Mouse (Mus musculus): ENCODE data around the gene Kcnq5. TPM values are rescaled to one million over a fixed set of nuclear protein-coding genes. Genes with fewer than 3 reads are reported as not detected.
"Not testable (repeated sequence)": the region's sequence is repeated elsewhere in the genome, so short reads cannot be mapped to it uniquely, and the experiment has no call there.

The Kcnq5 gene
- polyA plus RNA-seq, 1 experiment from 2014 or later = 1.7 TPM

DNA sequence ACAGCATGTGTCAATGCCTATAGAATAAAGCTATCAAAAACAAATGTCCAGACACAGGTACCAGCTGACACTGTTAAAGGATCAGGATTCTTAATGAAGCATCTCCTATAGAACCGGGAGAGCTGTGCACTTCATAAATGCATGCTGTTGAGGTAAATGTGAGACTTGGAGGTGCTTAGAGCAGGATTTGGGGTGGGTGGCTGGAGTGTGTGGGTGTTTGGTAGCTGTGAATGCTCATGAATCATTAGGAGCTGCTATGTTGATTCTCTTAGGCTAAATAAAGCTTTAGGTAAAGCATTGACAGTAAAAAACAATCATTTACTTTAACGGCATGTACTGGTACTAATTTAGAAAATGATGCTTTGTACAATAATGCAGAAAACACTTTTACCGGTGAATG is 465.4 kb downstream of the Kcnq5 start:
- no peak for DNase-seq (ENCODE audit: low spot score)

DNA sequence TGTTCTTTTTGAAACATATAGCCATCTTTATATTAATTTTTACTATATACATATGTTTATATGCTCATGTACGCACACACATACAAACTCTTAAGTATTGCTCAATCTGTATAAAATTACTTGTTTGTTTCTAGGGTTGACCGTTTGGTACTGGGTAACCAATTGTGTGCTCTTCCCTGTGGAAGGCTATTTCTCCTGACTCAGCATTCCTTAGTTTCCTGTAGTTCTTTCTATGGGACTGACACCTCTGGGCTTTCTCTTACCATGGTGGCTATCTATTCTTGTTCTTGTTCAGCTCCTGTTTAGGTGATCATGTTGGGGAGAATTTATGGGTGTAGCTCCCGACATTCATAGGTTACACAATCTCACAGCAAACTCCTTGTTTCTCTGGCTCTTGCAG is 473.1 kb downstream of the Kcnq5 start:
- no peak for DNase-seq (ENCODE audit: low spot score)

DNA sequence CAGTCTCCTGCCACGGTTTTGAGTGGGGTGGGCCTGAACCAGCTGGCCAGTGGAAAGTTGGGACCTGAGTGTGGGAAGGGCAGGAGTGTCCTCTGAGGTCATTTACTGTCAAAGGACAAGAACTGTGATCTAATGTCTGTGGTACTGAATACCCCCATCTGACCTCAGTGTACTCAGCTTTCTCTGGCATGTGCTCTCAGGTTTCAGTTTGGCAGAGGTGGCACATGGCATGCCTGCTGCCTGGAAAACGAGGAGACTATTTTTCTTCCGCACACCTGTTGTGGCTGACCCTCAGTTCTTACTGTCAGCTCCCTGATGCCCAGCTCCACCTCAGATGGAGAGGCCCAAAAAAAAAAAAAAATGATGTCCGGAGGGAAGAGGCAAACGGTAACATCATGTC is 475.5 kb downstream of the Kcnq5 start:
- no peak for DNase-seq (ENCODE audit: low spot score)

DNA sequence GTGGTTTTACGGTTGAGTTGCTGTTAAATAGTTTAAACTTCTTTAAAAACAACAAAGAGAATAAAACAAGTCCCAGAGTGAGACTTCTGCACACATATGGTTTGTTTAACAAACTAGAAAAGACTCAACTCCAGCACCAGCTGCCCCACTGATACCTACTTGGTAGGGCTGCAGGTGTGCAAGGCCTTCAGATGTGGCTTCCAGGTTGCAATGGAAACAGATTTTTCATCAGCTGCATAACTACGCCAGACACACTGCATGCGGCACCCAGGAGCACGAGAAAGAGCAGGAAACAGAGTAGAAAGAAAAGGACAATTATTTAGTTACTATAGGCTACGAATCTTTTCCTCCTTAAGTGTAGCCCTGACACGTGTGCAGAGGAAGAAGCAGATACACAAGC is 492.4 kb downstream of the Kcnq5 start:
- DNase-seq (ENCODE audit: low spot score) = peak; percentile 88

DNA sequence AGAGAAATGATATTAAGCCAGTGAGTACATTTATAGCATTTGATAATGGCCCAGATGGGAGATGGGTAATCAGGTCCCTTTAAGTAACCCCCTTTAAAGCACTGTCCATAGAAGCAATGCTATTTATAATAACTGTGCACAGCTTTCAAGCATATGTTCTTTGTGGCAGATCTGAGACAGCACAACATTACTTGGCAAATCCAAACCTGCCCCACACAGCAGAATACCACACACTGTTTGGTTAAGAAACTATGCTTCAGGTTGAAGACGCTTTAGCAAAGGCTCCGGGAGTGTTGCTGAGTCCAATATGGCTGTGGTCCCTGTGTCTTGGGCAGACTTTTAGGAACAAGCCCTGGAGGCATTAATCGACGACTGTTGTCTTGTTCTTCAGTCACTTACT is 495.3 kb downstream of the Kcnq5 start:
- DNase-seq (ENCODE audit: low spot score) = no peak

DNA sequence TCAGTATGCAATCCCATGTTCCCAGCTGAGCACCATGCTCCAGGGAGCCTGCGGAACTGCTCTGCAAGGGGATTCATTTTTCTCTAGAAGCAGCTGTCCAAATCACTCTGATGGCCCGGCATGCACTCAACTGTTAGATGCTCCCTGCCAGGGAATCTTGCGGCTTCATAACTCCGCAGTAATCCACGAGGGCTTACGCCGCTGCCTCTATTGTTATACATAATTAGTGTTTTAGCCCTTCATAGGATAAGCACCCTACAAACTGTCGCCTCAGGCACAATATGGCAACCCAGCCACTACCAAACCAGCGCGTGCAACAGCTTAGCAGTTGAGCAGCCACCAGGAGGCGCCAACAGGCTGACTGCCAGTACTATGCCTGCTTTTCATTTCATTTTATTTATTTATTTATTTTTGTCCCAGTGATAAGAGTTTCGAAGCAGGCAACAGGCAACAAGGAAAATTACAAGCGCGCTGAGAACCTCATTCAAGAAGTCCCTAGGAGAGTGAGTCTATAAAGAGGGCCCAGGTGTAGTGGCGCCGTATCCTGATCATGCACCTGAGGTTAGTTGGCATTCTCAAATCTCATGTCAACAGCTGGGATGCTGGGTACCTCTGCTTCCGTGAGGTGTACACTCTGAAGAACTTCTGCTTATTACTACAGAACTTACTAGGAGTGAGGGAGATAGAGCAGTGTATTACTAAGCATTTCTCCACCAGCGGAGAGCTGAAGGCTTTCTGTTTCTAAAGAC is 500.6 kb downstream of the Kcnq5 start:
- DNase-seq (ENCODE audit: low spot score) = peak; percentile 58

DNA sequence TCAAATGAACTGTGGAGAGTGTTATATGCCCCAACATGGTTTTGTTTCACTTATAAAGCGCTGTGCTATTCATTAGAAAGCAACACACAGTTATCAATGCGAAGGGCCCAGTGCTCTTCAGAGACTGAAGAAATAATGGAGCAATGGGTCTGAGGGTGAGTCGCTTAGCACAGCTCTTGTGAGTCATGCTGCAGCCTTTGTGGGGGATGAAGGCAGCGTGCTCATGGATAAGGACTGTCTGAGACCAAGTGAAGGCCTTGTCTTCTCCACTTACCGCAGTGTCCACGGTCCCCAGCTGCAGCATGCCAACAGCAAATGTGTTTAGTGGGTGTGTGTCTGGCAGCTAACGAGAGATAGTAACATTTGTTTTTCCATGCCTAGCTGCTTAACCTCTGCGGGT is 503.2 kb downstream of the Kcnq5 start:
- DNase-seq (ENCODE audit: low spot score) = no peak

DNA sequence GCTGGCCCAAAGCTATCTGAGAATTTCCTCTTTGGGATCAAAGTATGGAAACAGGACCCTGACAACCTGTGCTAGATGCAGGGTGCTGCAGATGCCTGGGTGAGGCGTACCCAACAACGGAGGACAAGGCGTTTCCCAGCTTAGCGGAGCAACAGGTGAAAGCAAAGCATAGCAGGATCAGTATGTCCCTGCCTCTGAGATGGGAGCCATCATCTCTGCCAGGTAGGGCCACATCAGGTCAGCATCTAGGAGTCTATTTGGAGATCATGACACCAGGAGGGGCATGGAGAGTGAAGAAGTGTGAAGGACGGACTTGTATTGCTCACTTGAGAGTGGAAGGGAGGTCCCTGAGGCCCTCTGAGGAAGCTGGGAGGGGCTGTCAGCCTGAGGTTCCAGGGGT is 505.8 kb downstream of the Kcnq5 start:
- DNase-seq (ENCODE audit: low spot score) = no peak

DNA sequence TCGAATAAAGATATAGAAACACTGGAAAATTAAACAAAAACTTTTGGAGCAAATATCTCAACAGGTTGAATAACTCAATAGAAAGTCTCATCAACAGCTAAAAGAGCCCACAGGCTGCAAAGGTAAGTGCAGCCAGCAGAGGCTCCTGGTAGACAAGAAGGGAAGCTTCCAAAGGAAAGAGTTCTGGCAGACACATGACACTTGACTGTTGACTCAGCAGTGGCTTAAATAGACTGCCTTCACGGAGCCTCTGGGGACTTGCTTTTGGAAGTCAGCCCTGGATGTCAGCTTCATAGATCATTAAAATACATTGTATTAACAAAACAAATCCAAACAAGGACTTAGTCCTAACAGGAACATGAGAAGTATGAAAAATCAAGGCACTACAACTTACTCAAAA is 513.5 kb downstream of the Kcnq5 start:
- DNase-seq (ENCODE audit: low spot score) = no peak

DNA sequence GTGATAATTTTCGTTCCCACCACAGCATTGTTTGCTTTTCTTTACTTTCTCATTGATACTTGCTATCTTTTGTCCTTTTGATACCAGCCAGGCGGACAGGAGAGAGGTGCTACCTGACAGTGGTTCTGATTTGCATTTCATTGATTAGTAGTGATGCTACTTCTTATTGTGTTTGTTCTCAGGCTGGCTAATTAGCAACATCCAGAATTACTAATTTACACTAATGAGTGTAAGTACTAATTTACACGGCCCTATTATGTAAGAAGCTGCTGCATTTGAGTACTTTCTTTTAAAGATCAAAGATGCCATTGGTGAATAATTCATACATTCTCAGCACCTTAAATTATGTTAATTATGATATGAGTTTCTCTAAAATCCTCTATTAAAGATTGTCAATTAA is 525.0 kb downstream of the Kcnq5 start:
- no peak for DNase-seq (ENCODE audit: low spot score)

DNA sequence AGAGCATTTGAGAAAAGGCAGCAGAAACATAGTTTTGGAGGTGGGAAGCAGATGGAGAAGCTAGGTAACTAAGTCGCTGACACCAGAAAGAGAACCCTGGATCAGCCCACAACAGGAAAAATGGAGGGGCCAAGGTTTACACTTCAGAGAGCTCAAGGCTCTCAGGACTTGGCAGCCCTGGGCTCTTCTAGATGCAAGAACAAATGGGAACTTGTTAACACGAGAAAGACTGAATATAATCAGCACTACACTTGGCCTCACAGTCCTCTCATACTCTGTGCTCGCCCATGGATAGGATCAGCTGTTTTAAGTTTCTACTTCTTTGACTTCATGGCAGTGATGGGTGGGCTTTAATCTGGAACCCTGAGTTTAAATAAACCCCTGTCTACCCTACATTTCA is 526.9 kb downstream of the Kcnq5 start:
- no peak for DNase-seq (ENCODE audit: low spot score)

DNA sequence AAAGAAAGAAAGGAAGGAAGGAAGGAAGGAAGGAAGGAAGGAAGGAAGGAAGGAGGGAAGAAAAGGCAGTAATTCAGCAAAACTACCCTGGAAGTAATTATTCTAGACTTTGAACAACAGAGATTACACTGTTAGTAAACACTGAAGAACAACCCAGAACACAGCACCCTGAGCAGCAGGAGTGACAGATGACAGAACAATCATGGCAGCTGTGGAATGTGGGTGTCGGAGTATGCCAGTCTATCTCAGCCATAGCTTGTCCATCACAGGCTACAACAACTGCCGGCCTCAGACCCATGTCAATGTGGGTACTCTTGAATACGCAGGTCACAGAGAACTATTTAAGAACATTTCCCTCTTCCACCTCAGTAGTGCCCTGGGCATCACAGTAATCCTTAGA is 530.1 kb downstream of the Kcnq5 start:
- DNase-seq (ENCODE audit: low spot score) = no peak

DNA sequence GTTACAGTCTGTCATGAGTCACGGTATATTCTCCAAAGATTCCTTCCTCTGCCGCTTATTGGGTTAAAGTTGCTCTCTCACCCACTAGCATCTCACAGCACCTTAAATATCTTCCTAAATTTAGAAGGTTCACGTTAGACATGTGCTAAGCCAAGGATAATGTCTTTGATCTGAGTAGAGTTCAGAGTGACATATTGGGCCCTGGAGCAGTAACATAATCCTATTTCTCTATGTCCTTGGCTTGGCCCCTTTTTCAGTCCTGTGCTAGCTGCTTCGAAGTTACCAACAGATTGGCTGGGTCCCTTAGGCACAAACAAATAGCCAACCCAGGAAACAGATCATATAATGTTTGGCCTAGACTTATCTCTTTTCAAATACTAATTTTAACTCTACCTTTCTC is 533.7 kb downstream of the Kcnq5 start:
- DNase-seq (ENCODE audit: low spot score) = no peak

DNA sequence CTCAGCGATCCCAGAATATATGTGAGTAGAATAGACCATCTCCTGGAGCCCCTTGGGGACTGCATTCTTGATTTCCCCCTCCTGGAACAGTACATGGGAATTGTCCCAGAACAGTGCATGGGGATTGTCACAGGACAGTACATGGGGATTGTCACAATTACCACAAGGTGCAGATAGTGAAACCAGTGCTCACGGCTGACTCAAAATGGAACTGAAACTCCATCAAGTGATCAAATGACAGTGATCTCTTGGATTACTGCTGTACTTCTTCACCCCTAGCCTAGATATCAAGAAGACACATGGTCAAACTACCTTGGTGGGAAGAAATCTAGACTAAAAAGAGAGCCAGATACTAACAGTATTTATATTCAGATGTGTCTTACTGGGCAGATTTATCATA is 536.1 kb downstream of the Kcnq5 start:
- no peak for DNase-seq (ENCODE audit: low spot score)

DNA sequence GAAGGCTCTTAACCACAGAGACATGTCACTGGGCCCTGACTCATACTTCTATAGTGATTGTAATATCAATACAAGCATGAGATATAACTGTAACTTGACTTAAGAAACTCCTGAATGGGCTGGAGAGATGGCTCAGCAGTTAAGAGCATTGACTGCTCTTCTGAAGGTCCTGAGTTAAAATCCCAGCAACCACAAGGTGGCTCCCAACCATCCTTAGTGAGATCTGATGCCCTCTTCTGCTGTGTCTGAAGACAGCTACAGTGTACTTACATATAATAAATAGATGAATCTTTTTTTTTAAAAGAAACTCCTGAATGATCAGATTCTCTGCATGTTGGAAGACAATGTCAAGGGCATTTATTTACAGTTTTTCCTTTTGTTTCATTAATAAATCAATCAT is 542.4 kb downstream of the Kcnq5 start:
- DNase-seq (ENCODE audit: low spot score) = peak; percentile 11

DNA sequence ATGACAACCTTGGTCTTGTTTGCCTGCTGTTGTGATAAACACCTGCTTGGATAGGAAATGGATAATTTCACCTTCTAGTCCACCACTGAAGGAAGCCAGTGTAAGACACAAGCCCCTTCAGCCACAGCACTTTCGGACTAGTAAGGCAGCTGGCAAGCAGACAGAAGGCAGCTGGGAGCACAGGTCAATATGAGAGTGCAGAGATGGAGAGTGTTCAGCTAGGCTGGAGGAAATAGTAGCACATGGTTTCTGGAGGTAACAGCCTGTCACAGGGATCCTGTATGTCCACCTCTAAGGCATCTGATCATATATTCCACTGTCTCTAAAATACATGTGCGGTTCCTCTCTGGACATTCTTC is 549.6 kb downstream of the Kcnq5 start:
- DNase-seq (ENCODE audit: low spot score) = no peak

DNA sequence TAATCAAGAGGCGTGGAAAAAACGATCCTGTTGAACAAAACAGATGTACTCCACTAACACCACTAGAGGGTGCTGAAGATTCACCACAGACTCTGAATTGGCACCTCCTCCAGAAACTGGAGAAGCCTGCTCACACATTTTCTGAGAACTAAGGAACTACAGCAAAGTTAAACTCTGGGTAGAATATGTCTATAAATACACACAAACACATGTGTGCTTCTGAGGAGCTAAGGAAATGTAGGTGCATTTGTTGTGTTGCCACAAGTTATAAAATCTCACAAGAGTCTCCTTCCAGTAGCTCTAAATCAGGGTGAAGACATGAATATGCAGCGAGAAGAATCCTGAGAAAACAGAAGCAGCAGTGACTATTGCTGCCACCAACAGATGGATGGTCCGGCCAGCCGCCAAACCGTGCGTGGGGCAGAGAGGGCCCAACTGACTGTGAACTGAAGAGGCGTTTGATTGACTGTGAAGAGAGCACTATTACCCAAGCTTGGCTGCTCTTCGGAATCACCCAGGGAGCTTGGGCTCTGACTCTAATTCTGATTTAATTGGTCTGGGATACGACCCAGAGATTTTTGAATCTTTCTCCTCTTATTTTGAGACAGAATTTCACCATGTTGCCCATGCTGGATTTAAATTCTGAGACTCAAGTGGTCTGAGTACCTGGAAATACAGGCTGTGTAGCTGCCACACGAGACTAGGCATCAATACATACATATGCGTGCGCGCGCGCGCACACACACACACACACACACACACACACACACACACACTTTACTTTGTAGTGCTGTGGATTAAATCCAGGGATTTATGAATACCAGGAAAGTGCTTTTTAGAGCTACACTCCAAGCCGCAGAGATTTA is 550.2 kb downstream of the Kcnq5 start:
- DNase-seq (ENCODE audit: low spot score) = peak; percentile 74

DNA sequence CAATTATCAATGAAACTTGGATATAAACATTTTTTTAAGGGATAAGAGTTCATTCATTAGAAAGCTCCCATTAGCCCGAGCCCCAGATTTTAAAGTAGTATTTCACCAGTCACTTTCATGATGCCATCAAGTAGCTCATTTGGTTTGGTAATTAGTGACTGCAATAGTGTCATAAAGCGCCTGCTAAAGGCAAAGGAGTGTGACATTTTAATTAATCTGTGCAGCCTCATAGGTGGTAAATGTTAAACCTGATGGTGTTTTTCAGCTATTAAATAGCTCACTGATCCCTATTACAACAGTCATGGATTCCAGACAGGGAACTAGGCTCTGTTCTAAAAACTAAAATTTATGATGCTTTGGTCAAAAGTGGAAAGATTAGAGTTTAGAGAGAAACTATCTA is 554.5 kb downstream of the Kcnq5 start:
- no peak for DNase-seq (ENCODE audit: low spot score)

DNA sequence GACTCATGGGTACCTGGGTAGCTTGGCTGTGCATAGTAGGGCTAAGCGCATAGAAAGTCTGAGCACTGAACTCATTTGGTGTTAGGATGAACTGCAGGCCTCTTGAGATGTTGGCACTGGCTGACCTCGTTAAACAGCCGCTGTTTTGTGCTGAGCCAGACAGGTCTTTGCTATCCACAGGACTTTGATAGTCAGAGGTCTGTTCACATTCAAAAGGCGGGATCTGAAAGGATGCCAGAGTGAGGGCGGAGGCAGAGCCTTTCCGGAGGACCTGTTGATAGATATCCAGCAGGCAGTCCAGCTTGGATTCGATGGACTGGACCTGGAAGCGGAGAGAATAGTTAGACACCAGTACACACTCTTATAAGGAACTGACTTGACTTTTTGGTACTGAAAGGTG is 558.9 kb downstream of the Kcnq5 start:
- no peak for DNase-seq (ENCODE audit: low spot score)

DNA sequence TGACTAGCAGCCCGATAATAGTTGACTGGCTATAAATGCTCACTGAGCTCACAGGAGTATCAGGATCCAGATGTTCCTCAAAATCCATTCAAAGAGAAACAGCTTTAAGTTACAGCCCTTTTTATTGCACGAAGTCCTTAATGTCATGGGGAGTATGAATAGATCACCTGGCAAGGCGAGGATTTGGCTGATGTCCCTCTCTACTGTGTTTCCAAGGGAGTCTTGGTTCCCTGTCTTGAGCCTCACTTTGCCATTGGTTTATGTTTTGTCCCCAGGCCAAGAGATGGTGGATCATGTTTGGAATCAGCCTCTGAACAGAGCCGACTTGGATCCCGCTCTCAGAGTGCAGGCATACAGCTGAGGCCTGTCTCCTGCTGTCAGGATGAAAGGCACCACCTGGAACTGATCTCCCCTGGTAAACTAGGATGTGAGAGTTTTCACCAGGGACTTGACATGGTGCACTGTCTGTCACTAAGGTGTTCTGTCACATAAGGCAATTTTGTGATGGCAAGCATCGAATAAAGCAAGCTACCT is 570.5 kb downstream of the Kcnq5 start:
- DNase-seq (ENCODE audit: low spot score) = no peak

DNA sequence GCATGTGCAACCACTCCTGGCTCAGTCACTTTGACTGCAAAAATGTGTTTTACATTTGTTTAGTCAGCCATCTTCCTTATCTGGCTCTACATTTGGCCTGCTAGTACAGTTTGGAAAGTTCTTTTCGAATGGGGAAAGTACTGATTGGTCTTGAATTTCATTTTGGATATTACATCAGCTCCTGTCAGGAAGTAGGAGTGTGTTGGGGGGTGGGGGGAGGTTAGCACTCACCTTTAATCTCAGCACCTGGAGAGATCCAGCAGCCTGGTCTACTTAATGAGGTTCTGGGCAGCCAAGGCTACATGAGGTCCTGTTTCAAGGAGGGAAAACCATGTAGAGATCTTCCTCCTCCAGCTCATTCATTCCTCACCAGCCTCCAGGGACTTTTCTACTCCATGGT is 578.5 kb downstream of the Kcnq5 start, which contains the start of gene Khdc1b:
TSS of gene Khdc1b (plus strand) at position 301 of the 400 bp plus-strand sequence.
- DNase-seq (ENCODE audit: low spot score) = no peak

DNA sequence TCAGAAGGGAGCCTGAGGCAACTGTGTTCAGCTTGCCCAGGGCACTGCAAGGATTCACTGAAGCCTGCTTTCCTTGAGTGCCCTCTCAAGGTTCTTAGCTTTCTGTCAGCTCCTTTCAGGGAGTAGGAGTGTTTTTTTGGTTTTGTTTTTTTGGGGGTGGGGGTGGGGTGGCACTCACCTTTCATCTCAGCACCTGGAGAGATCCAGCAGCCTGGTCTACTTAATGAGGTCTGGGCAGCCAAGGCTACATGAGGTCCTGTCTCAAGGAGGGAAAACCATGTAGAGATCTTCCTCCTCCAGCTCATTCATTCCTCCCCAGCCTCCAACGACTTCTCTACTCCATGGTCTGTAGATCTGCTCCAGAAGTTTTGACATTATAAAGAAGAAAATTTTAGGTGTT is 593.7 kb downstream of the Kcnq5 start, which contains the start of gene Khdc1c:
TSS of gene Khdc1c (plus strand) at position 301 of the 400 bp plus-strand sequence.
- not testable (repeated sequence) for DNase-seq (ENCODE audit: low spot score)
